Mouse (Mus musculus): Measurements from ENCODE around the gene Gm42372. TPM values are rescaled to one million over a fixed set of nuclear protein-coding genes. Genes with fewer than 3 reads are reported as not detected.

The Gm42372 gene
- polyA plus RNA-seq, 1 experiment from 2014 or later: 0.03 TPM

- no peak for TF ChIP-seq CTCF (IDR thresholded peaks at IDR 0.05)
- no peaks in the 10 kb centered on the region for H3K27me3 ChIP-seq
- ATAC-seq: no peak
- ChIA-PET POLR2A (interaction anchor here (1.3 kb wide), 1 partner anchor 23 kb away, joined by 3 read pairs; no protein-coding TSS in a partner anchor), CTCF (interaction anchor here (0.7 to 3.7 kb wide), 3 partner anchors 16 to 27 kb away, joined by 3 to 26 read pairs (median 5); no protein-coding TSS in a partner anchor)
- DNase-seq (ENCODE audit: low read depth, low spot score): no peak
- in situ Hi-C loops (cut with MboI; ENCODE audit: low pct_unique_long_range_greater_than_20kb): no loop called here
These were observed 40.8 kb downstream of the Gm42372 start for GRCm38 (mm10) chr7:17023701-17024100.

GRCm38 (mm10) chr7:17024141-17024540 lies 41.3 kb downstream of the Gm42372 start:
- no peak for ATAC-seq
- POLR2A ChIA-PET: interaction anchor here (1.3 kb wide), 1 partner anchor 23 kb away, joined by 3 read pairs; no protein-coding TSS in a partner anchor
- no peak for DNase-seq (ENCODE audit: low read depth, low spot score)
- in situ Hi-C loops (cut with MboI; ENCODE audit: low pct_unique_long_range_greater_than_20kb): no loop called here
- CTCF ChIA-PET: interaction anchor here (0.7 to 3.7 kb wide), 4 partner anchors 17 to 36 kb away, joined by 3 to 26 read pairs (median 5); no protein-coding TSS in a partner anchor
- no peaks in the 10 kb centered on the region for H3K27me3 ChIP-seq
- TF ChIP-seq CTCF (IDR thresholded peaks at IDR 0.05): no peak

GRCm38 (mm10) chr7:17024814-17025504 lies 42.1 kb downstream of the Gm42372 start:
- CTCF ChIA-PET: interaction anchor here (1.2 to 3.7 kb wide), 3 partner anchors 17 to 35 kb away, joined by 4 to 26 read pairs (median 5); no protein-coding TSS in a partner anchor
- in situ Hi-C loops (cut with MboI; ENCODE audit: low pct_unique_long_range_greater_than_20kb): no loop called here
- no peaks in the 10 kb centered on the region for H3K27me3 ChIP-seq
- POLR2A ChIA-PET: interaction anchor here (1.3 kb wide), 1 partner anchor 24 kb away, joined by 3 read pairs; no protein-coding TSS in a partner anchor
- ATAC-seq (no peak), DNase-seq (ENCODE audit: low read depth, low spot score) (peak; percentile 20)
- no peak for TF ChIP-seq CTCF (IDR thresholded peaks at IDR 0.05)

GRCm38 (mm10) chr7:17025505-17025894 lies 42.6 kb downstream of the Gm42372 start:
- ChIA-PET CTCF (interaction anchor here (1.0 to 3.7 kb wide), 5 partner anchors 18 to 52 kb away, joined by 3 to 26 read pairs (median 4); no protein-coding TSS in a partner anchor), POLR2A (interaction anchor here (1.4 kb wide), 1 partner anchor 9 kb away, joined by 4 read pairs; no protein-coding TSS in a partner anchor)
- ATAC-seq (no peak), DNase-seq (ENCODE audit: low read depth, low spot score) (no peak)
- H3K27me3 ChIP-seq: no peaks in the 10 kb centered on the region
- no peak for TF ChIP-seq CTCF (IDR thresholded peaks at IDR 0.05)
- in situ Hi-C loops (cut with MboI; ENCODE audit: low pct_unique_long_range_greater_than_20kb): no loop called here

- no peaks in the 10 kb centered on the region for H3K27me3 ChIP-seq
- ATAC-seq: no peak
- DNase-seq (ENCODE audit: low read depth, low spot score): no peak
- CTCF ChIA-PET: interaction anchor here (1.0 to 3.7 kb wide), 5 partner anchors 18 to 52 kb away, joined by 3 to 26 read pairs (median 4); no protein-coding TSS in a partner anchor
- no peak for TF ChIP-seq CTCF (IDR thresholded peaks at IDR 0.05)
- POLR2A ChIA-PET: interaction anchor here (1.0 to 1.4 kb wide), 2 partner anchors 10 to 25 kb away, joined by 3 to 4 read pairs; no protein-coding TSS in a partner anchor
- in situ Hi-C loops (cut with MboI; ENCODE audit: low pct_unique_long_range_greater_than_20kb): no loop called here
These were observed 43.2 kb downstream of the Gm42372 start for GRCm38 (mm10) chr7:17025896-17026622.

- ChIA-PET POLR2A (interaction anchor here (1.0 to 1.4 kb wide), 2 partner anchors 11 to 26 kb away, joined by 3 to 4 read pairs; no protein-coding TSS in a partner anchor), CTCF (interaction anchor here (0.9 to 3.7 kb wide), 4 partner anchors 10 to 78 kb away, joined by 3 to 26 read pairs (median 4); no protein-coding TSS in a partner anchor)
- peak; percentile 53 for DNase-seq (ENCODE audit: low read depth, low spot score)
These were observed 44.1 kb downstream of the Gm42372 start for GRCm38 (mm10) chr7:17026710-17027587.

DNA sequence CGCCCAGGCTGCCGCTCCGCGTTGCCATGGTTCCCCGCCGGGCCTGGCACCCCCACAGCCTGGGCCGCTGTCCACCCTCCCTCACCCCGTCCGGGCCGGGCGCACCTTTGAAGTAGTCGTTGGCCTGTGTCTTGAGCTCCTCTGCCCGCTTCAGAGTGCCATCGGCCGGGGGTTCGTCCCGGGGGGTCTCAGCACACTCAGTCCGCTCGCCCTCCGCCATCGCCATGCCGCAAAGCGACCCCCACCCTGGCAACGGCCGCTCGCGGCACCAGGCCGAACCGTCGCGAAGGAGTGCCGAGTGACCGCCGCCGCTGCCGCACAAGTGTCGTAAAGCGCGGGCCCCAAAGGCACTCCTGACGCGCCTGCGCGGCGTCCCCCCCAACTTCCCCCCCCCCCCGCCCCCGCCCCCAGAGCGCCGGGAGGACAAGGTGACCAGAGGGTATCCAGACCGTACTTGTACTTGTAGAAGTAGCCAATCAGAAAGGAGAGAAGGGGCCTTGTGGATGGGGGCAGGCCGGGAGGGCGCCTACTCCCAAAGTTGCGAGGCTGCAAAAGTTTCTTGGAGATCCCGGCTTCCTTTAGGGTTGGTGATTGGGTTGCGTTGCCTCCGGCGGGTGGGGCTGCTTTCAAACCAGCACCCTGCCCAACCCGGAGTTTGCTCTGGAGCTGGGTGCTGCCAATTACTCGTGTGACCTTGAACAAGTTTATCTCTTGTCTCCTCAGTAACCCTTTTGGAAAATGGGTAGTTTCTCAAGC lies 44.9 kb downstream of the Gm42372 start, which contains the start of gene Ppp5c:
Gene Ppp5c, minus strand, starts transcription at position 337 of the 756 bp plus-strand sequence.
- DNase-seq (ENCODE audit: low read depth, low spot score) (peak; percentile 37), ATAC-seq (peak; percentile 66)
- no peak for TF ChIP-seq CTCF (IDR thresholded peaks at IDR 0.05)
- CTCF ChIA-PET: interaction anchor here (0.9 to 1.7 kb wide), 4 partner anchors 11 to 94 kb away, joined by 3 to 5 read pairs (median 4); no protein-coding TSS in a partner anchor
- in situ Hi-C loops (cut with MboI; ENCODE audit: low pct_unique_long_range_greater_than_20kb): no loop called here
- POLR2A ChIA-PET: no interaction called here
- H3K27me3 ChIP-seq: no peaks in the 10 kb centered on the region

More at GRCm38 (mm10) chr7:17026710-17027587, 44.1 kb downstream of the Gm42372 start:
- no peaks in the 10 kb centered on the region for H3K27me3 ChIP-seq
- no peak for TF ChIP-seq CTCF (IDR thresholded peaks at IDR 0.05)
- in situ Hi-C loops (cut with MboI; ENCODE audit: low pct_unique_long_range_greater_than_20kb): no loop called here
- ATAC-seq: peak; percentile 86

- no peaks in the 10 kb centered on the region for H3K27me3 ChIP-seq
- in situ Hi-C loops (cut with MboI; ENCODE audit: low pct_unique_long_range_greater_than_20kb): no loop called here
- ChIA-PET CTCF (interaction anchor here (0.9 to 1.3 kb wide), 4 partner anchors 22 to 96 kb away, joined by 3 to 4 read pairs (median 4); no protein-coding TSS in a partner anchor), POLR2A (no interaction called here)
- TF ChIP-seq CTCF (IDR thresholded peaks at IDR 0.05): no peak
- no peak for DNase-seq (ENCODE audit: low read depth, low spot score)
- no peak for ATAC-seq
These were observed 46.0 kb downstream of the Gm42372 start for GRCm38 (mm10) chr7:17028923-17029322.

GRCm38 (mm10) chr7:17030239-17030638 lies 47.4 kb downstream of the Gm42372 start:
- in situ Hi-C loops (cut with MboI; ENCODE audit: low pct_unique_long_range_greater_than_20kb): no loop called here
- no peak for DNase-seq (ENCODE audit: low read depth, low spot score)
- CTCF ChIA-PET: no interaction called here
- no peaks in the 10 kb centered on the region for H3K27me3 ChIP-seq
- POLR2A ChIA-PET: no interaction called here
- TF ChIP-seq CTCF (IDR thresholded peaks at IDR 0.05): no peak
- ATAC-seq: no peak

Other genes with a start within 250 kb of the Gm42372 start
- gene Ap2s1, start 244.7 kb upstream of the Gm42372 start, polyA plus RNA-seq (2021): 222 TPM
- 69.5 TPM for gene Slc1a5, start 201.7 kb upstream of the Gm42372 start, polyA plus RNA-seq (2021)
- gene Strn4, start 167.2 kb upstream of the Gm42372 start, polyA plus RNA-seq (2021): 90.0 TPM
- gene Fkrp, start 166.4 kb upstream of the Gm42372 start, polyA plus RNA-seq (2021): 33.4 TPM
- 15.3 TPM for gene Prkd2, start 140.2 kb upstream of the Gm42372 start, polyA plus RNA-seq (2021)
- 2.2 TPM for gene Dact3, start 107.8 kb upstream of the Gm42372 start, polyA plus RNA-seq (2021)
- gene Gng8, start 91.3 kb upstream of the Gm42372 start, polyA plus RNA-seq (2021): 0.09 TPM
- gene Ptgir, start 76.6 kb upstream of the Gm42372 start, polyA plus RNA-seq (2021): not detected
- 237 TPM for gene Calm3, start 59.0 kb upstream of the Gm42372 start, polyA plus RNA-seq (2021)
- 11.2 TPM for gene Pnmal2, start 38.4 kb upstream of the Gm42372 start, polyA plus RNA-seq (2021)
- gene Pnmal1, start 23.4 kb upstream of the Gm42372 start, polyA plus RNA-seq (2021): not detected
- 0.04 TPM for gene Ccdc8, start 9.6 kb downstream of the Gm42372 start, polyA plus RNA-seq (2021)
- gene Ppp5c, start 44.8 kb downstream of the Gm42372 start, polyA plus RNA-seq (2021): 106 TPM
- 0.01 TPM for gene Hif3a, start 79.3 kb downstream of the Gm42372 start, polyA plus RNA-seq (2021)
- gene Psg16, start 91.0 kb downstream of the Gm42372 start, polyA plus RNA-seq (2021): 0.32 TPM
- gene Ceacam3, start 167.2 kb downstream of the Gm42372 start, polyA plus RNA-seq (2021): not detected
- not detected for gene Psg29, start 220.4 kb downstream of the Gm42372 start, polyA plus RNA-seq (2021)

Measured in Patski (cell line).